Mouse (Mus musculus) Muller cell, postnatal 12 days (primary cell): ENCODE measurements around the gene Scarb1.

Experiments used
- DNase-seq: peaks from one replicate; pipeline ENCODE4 v3.0.0-alpha.2; 2015; ENCODE audit errors: inconsistent ontology term

Scarb1 gene

DNA sequence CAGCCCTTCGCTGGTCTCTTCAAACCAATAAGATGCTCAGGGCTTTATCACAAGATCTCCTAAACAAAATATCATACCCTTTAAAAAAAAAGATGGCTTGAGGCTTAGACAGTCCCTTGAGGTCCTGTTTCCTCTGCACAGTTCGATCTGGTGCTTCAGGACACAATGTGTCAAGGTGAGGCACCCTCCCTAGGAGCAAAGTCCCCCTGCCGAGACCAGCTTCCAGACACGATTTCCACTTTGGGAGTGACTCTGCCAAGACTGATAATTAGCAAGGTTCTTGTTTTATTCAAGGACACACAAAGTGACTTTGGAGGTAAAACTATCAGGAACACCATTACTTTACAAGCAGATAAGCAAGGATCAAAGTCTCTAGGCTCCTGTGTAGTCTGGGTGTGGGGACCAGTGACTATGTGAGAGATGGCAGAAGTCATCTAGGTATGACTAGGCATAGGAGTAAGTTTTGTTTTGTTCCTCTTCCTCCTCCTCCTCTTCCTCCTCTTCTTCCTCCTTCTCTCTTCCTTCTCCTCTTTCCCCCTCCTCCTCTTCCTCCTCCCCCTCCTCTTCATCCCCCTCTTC is 24.0 kb upstream of the Scarb1 start:
- DNase-seq, result no peak

DNA sequence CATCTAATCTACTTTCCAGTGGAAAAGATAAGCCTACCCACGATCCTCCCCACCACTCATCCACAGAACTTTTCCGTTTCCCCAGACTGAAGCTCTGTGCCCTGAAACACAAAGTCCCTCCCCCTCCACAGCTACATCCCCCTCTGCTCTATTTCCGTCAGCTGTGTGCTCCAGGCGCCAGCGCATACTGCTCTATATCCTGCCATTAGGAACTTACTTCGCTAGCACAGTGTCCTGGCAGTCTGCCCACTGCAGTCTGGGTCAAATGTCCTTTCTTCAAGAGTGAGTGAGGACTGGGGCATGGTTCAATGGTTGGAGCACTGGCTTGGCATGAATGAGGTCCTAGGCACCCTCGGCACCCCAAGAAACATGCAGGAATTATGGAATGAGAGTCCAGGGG is 23.0 kb upstream of the Scarb1 start:
- DNase-seq, result no peak

DNA sequence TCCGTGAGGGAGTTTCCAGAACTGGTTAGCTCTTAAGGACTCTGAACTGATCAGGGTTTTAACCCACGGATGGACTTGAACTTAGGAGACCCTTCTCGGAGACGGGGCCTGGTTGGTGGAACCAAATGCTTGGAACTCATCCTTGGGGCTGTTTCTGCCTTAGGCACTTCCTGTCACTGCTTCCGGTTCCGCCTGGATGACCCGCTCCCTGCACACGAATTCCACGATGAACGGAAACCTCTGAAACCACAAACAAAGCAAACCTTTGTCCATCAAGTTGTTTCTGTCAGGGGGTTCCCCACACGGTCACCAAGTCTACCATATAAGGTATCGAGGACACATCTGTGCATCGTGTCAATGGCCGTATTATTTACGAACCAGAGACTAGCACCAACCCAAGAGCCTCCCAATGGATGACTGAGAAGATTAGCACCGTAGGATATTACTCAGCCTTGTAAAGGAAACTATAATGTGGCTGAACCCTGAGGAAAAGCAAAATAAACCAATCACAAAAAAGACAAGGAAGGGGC is 20.2 kb upstream of the Scarb1 start:
- peak; percentile 84 for DNase-seq

DNA sequence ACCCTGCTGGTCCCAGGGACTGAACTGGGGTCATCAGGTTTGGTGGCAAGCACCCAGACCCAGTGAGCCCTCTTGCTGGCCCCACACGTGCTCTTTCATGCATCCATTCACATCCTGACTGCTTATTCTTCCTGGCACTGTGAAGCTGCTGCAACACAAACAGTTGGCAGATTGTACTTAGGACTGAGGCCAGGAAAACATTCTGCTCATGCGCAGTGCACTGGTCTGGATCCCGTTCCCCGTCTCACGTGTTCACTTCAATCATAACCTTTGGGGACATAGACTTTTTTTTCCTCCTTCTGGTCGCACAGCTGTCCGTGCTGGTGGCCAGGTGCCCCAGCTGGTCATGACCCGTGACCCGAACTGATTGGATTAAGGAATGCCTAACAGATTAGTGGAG is 19.7 kb upstream of the Scarb1 start:
- peak; percentile 71 for DNase-seq

DNA sequence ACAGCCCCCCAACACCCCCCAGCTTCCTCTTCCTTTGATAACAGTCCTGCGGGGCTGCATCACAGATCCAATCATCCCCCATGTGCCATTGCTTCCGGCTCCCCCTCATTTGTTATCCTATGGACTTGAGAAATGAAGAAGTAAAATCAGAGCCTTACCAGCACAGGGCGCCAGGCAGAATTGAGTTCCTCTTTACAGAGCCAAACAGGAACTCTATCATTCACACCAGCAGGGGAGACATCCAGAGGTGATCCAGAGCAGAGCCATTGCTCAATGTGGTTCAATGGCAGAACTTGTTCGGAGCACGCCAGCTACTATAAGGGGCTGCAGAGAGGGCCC is 17.3 kb upstream of the Scarb1 start:
- no peak for DNase-seq

DNA sequence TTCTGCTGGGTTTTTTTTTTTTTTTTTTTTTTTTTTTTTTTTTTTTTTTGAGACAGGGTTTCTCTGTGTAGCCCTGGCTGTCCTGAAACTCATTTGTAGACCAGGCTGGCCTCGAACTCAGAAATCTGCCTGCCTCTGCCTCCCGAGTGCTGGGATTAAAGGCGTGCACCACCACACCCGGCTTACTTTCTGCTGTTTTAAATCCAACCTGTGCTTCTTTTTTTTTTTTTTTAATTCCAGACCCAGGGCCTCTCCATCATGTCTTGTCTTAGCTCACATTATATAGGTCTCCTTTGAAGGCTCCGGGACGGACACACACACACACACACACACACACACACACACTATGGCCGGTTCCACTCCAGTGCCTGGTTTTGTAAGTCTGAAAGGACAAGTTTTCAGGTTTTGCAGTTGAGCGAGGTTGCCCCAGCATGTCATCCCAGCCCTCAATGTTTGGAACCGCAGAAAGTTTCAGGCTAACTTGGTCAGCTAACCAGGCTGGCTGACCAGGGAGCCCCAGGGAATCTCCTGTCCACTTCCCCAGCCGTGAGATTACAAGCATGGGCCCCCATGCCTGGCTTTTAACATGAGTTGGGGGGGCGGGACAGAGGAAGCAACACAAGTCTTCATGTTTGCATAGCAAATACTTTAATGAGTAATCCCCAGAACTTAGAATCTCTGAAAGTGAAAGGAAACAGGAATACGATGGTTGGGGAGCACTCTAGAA is 16.8 kb upstream of the Scarb1 start:
- DNase-seq, result no peak

DNA sequence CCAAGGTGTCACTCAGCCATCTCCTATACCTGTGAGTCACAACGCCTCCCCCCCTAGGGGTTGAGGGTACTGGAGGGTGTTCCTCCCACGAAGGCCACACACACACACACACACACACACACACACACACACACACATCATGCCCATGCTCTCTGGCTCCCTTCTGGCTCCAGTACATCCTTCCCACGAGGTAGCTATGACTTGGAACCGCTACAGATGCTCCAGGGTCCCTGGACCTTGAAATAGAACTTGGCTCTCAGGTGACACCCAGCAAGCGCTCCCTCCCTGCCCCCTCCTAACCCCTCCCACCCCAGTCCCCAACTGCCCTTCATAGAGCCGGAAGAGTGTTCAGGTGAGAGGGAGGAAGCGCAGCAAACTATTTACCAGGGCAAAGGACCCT is 14.8 kb upstream of the Scarb1 start:
- DNase-seq, result no peak

DNA sequence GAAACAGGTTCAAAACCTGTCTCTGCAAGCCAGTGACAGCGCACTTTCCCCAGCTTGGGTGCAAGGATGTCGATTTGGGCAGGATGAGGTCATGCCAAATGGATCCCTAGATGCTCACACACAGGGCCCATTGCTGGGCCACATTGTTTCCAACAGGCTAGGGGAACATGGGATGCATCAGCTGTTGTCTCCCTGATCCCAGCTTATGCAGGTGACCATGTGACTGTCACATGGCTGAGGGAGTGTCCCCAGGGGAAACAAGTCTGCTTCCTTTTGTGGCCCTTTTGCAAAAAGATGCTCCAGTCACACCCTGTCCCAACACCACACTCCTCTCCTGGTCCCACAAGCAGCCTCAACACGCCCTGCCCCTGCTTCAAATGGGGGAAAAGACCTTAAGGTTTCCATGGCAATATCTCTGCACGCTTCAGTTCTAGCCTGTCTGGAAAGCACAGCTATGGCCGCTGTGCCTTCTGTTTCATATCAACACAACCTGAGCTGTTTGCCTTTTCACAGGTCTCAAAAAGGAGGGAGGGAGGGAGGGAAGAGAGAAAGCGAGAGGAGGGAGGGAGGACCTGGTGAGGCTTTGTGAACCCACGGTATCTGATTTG is 14.1 kb upstream of the Scarb1 start:
- DNase-seq, result no peak

DNA sequence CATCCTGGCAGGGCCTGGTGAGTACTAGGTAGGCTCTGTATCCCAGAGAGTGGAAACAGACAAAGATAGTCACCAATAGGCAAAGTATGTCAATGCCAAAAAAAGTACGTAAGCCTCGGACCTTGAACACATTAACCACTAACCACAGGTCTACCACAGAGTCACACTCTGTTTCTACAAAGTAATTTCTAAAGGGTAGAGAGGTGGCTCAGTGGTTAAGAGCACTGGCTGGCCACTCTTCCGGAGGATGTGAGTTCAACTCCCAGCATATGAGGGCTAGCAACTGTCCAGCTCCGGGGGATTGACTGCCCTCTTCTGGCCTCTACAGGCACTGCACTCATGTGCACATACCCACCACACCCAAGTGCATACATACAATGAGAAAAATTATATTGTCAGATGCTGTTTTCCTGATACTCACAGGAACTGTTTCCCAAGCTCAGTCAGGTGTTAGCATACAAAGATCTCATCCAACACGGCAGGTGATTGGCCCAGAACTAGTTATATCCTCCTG is 11.9 kb upstream of the Scarb1 start:
- no peak for DNase-seq

DNA sequence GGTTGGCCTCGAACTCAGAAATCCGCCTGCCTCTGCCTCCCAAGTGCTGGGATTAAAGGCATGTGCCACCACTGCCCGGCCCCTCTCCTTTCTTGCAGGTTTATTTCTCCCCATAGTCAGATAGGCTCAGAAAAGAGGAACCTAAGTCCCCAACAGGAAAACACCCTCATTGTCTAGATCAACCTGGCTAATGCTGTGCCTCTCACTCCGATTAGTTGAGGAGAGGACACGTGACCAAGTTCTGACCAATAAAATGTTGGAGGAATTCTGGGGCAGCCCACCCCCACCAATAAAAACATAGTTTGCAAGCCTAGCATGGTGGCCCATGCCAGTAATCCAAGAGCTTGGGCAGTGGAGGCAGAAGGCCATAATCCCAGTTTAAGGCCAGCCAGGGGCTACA is 11.0 kb upstream of the Scarb1 start:
- DNase-seq, result no peak

DNA sequence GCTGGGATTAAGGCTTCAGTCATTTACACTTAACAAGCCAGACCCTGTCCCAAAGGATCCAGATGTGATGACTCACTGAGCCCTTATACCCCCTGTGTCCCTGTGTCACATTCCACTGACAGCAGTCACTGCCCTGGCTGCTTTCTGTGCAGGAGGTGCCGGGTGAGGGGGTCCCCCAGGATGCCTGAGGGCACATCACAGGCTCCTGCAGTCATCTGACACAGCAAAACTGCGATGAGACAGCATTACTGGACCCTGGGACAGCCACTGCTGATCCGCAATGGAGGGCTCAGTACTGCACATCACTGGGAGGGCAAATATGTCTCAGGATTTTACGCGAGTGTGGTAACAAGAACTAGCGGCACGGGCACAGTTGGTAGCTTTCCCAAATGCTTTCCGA is 10.2 kb upstream of the Scarb1 start:
- peak; percentile 67 for DNase-seq

DNA sequence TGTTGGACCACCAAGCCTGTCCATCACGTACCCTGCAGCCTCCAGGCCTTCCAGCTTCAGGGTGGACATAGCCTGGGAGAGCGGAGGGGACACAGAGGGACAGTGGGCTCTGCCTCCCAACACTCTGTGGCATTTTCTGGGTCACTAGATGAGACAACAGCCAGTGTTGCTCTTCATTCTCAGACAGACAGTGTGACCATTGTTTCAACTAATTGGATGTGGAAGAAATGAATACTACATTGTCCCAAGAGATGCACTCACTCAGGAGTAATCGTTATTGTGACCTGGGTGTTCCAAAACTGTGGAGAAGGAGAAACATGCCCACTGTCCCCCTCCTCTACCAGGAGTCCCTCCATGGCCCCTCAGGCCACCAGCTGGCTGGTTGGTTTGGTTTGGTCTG is 8.5 kb upstream of the Scarb1 start:
- DNase-seq, result peak; percentile 76

DNA sequence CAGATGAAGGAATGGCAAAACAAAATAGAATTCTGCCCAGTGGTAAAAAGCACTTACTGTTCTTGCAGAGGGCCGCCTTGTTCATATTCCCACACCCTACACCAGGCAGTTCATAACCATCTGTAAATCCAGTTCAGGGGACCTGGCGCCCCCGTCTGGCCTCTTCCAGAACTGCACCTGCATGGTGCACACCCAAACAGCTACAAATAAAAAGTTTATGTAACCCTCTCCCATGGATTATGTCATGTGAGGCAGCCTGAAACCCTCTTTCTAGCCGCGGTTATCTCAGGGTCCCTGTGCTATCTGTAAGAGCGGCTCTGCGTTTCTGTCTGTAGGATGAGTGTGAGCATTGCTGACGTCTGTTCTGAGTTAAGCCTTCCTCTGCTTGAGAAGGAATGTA is 7.6 kb upstream of the Scarb1 start:
- peak; percentile 85 for DNase-seq

DNA sequence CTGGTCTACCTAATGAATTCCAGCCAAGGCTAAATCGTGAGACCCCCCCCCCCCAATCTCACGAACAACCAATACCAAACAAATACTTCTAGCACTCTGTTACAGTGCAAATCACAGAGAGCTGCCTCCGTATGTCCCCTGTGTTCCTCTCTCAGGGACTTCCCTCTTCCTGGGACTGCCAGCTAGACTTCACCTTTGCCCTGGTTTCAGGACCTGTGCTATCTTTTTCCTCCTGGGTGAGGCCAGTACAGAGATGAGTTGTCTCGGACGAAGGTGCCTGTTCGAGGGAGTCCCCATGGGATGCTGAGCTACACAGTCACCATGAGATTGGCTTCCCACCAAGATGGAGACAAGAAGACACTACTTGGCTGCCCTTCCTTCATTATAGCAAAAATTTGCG is 7.2 kb upstream of the Scarb1 start:
- DNase-seq, result no peak

DNA sequence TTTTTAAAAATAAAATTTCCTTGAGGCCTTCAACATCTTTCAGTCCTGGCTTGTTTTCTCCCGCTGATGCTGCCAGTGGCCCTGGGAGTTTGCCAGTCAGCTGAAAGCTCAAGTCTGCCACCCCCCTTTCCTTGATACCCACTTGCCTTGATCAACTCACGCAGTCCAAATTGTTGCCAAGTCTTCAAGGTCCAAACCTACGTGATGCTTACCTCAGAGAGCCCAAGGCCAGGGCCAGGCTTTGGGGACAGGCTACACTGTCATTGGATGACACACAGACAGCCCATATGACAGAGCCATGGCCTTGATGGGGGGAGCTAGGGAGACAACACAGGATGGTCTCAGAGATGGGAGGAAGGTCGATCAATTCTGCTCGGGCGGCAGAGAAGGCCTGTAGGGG is 3.4 kb upstream of the Scarb1 start:
- DNase-seq, result no peak

DNA sequence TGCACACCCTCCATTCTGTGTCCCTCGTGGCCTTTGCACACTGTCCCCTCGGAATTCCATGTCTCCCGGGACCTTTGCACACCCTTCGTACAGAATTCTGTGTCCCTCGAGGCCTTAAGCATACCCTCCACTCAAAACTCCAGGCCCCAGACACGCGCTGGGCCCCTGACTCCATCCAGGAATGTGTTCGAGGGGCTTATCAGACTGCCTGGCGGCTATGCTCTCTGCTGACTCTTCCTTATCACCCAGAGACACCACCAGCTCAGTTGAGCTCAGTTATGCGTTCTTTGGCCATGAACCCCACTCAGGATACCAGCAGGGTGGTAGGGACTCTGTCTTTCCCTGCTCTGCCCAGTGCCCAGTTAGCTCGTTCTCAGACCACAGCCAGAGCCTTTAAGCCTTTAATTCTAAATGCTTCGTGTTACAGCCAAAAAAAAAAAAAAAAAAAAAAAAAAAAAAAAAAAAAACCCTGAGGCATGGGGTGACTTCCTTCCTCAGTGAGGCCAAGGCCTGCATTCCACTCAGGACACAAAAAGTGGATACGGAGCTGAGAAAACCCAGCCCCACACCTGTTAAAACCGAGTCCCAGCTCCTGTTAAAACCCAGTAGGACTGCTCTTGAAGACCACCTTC is 681 bp upstream of the Scarb1 start:
- DNase-seq, result no peak

DNA sequence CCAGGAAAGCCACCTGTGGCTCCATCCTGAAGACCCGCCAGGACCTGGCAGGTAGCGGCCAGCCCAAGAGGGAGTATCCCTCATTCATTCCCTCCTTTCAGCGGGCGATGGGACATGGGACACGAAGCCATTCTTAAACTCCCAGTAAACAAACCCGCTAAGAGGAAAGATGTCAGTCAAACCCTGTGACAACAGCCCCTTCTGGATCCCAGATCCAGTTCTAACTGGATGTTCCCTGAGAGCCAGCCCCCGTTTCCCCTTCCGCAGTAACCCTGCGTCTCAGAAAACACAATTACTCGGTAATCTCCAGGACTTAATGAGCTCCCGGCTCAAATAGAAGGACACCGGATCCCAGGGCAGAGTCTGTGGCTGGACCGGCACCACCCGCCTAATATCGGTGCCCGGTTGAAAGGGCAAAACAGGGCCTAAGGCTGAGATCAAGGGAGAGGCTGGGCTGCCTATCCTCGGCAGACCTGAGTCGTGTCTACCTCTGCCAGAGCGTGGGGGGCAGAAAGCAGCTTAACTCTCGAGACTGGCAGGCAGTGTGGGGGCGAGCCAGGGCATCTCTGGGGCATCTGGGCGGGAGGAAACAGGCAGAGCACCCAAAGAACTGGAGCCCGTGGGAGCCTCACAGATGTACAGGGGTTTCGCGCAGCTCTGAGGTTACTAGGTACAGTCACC is 903 bp downstream of the Scarb1 start:
- peak; percentile 45 for DNase-seq

DNA sequence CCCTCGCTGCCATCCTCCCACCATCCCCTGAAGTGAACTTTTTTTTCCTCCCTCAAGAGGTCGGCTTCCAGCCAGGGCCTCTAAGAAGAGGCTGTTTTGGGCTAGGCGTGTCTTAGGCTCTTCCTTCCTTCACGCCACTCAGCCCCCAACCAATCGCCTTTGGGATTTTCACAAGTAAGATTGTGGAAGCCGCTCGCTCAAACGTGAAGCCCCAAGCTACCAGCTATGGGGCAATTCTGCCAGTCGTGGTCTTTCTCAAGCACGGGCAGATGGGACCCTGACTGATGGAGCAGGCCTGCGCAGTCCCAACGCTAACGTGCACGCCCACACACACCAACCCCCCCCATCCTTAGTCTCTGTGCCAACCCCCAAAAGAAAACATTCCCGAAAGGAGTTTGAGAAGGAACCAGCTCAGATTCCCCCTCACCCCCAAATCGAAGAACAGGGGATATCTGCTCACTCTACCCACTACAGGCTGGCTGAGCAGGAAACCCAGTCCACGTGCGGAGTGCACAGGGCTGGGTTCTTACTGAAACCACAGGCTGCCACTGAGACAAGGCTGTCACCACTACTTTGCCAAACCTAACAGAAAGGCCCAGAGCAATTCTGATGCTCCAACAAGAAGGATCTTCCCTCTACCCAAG is 1.7 kb downstream of the Scarb1 start:
- DNase-seq, result peak; percentile 58

DNA sequence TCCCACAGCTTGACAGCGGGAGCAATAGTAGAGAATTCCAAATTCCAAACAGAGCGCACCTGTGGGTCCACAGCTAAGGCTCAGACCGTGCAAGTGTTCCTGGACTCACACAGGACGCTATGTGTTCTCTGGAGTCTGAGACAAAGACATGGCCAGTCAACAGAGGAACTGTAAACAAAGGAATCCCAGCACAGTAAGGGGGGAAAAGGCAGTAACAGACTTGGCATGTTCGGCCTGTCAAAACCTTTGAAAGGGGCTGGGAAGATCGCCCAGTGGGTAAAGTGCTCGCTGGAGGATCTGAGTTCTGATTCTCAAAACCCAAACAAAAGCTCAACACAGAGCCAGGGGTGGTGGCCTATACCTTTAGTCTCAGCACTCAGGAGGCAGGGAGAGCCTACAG is 3.4 kb downstream of the Scarb1 start:
- DNase-seq, result no peak

DNA sequence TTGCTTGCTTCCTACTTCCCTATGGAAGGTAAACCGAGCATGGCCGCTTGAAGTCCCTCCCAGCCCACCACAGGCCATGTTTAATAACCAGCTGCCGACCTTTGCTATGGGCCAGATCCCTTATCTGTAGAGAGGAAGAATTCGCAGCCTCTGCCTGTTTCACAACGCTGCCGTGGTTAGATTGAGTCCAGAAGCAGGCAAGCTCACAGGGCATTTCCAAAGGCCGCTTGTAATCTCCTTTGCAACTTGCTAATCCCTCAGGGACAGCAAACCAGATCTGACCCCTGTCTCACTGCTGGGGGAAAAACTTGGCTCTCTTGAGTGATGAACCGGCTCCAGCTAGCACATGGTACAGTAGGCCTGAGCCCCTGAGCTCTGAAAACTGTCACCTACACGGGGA is 3.9 kb downstream of the Scarb1 start:
- DNase-seq, result no peak

DNA sequence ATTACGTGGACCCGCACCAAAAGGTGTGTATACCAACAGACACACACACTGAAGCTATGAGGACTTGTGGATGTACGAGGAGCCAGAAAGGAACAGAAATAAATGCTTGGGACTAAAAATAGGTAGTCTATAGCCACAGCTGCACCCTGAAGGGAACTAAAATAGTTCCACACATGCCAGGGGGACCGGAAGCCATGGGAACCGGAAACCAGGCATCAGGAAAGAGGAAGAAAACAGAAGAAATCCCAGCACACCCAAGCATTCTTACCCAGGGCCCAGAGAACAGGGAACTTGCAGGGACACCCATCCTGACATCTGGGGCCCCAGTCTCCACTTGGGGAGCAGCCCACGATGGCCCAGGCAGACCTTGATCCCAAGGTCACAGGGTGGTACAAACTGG is 7.9 kb downstream of the Scarb1 start:
- no peak for DNase-seq

DNA sequence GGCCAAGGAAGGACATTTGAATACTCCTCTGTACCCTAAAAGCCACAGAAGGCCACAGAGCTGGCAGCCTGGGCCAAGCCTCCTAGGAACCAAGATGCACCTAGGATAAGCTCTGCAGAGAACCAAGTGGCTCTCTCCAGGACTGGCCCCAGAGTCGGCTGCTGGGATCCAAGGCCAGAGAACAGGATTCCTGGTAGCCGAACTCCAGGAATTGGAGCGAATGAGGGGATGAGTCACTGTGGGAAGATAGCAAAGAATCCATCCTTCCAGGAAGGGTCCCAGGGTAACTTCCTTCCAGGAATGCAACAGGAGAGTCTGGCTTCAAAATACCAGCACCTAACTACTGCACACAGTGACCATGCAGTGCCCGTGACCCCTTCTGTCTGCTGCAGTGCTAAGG is 8.6 kb downstream of the Scarb1 start:
- no peak for DNase-seq
